Mouse (Mus musculus): ENCODE data around the gene Olfr1449.

- TF ChIP-seq CTCF (IDR thresholded peaks at IDR 0.05; ENCODE audit: borderline replicate concordance, control insufficient read depth, extremely low read depth, insufficient read depth, low read length, poor library complexity) (no peak), POLR2A (IDR thresholded peaks at IDR 0.05; ENCODE audit: control insufficient read depth, extremely low read depth, insufficient read depth, low read length, poor library complexity) (no peak)
These were observed 37.2 kb upstream of the Olfr1449 start, which contains the start of gene Olfr1446 for GRCm38 (mm10) chr19:12893424-12893823.
